Mouse (Mus musculus) liver, embryonic 11.5 days (tissue): ENCODE data around the gene Dennd1a. TPM values are rescaled to one million over a fixed set of nuclear protein-coding genes. Genes with fewer than 3 reads are reported as not detected.

Experiments
- ATAC-seq: fragments of 200-750 bp; cut with Nextera tagmentation; replicated peaks from 2 replicates; pipeline ENCODE4 v1.8.0; 2017; ENCODE audit warnings: moderate number of reproducible peaks, mild to moderate bottlenecking, moderate TSS enrichment, moderate library complexity; ENCODE audit not compliant: low FRiP score
- DNase-seq: peaks from one replicate; pipeline ENCODE4 v3.0.0-alpha.2; 2017; ENCODE audit warnings: low spot score
- H3K27ac ChIP-seq: fragments of 300-500 bp; sonication (generic); 2 replicates; pipeline ENCODE4 v1.5.1; 2014; ENCODE audit warnings: mild to moderate bottlenecking, low read depth, low read length, control low read depth
- H3K27me3 ChIP-seq: fragments of 300-500 bp; sonication (generic); replicated peaks from 2 replicates; pipeline ENCODE4 v1.6.1; 2014; ENCODE audit warnings: low read length, mixed read lengths; ENCODE audit not compliant: control insufficient read depth, insufficient read depth
- H3K36me3 ChIP-seq: fragments of 300-500 bp; sonication (generic); 2 replicates; pipeline ENCODE4 v1.6.1; 2014; ENCODE audit warnings: mild to moderate bottlenecking, low read length, moderate library complexity, mixed read lengths; ENCODE audit not compliant: control insufficient read depth, insufficient read depth
- H3K4me1 ChIP-seq: fragments of 300-500 bp; sonication (generic); replicated peaks from 2 replicates; pipeline ENCODE4 v1.6.1; 2014; ENCODE audit warnings: low read length, mixed read lengths; ENCODE audit not compliant: control insufficient read depth, insufficient read depth
- H3K4me2 ChIP-seq: fragments of 300-500 bp; sonication (generic); 2 replicates; pipeline ENCODE4 v1.6.1; 2014; ENCODE audit warnings: mild to moderate bottlenecking, control low read depth, moderate library complexity
- H3K4me3 ChIP-seq: fragments of 300-500 bp; sonication (generic); 2 replicates; pipeline ENCODE4 v1.5.1; 2014; ENCODE audit warnings: low read depth, low read length, control low read depth
- H3K9ac ChIP-seq: fragments of 300-500 bp; sonication (generic); 2 replicates; pipeline ENCODE4 v1.6.1; 2014; ENCODE audit warnings: low read depth, low read length, control low read depth
- H3K9me3 ChIP-seq: fragments of 300-500 bp; sonication (generic); 2 replicates; pipeline ENCODE4 v1.6.1; 2016; ENCODE audit warnings: low read length, inconsistent platforms, mixed read lengths; ENCODE audit not compliant: control insufficient read depth
- WGBS: fragments of 180-500 bp; shearing (Covaris S2); extraction: QIAGEN DNeasy Blood & Tissue Kit; methylation state at CpG from one replicate; pipeline ENCODE4 v1.1.7; 2014; 5-methylcytosine and 5-hydroxymethylcytosine counted together
- polyA plus RNA-seq: library from polyadenylated mRNA; unstranded; fragments of >200 nt; fragmentation: Nextera tagmentation; extraction: Ambion mirVana; gene quantifications from 2 replicates; pipeline ENCODE4 v1.2.1, GENCODE M21; 2014

Gene Dennd1a
- polyA plus RNA-seq, 1 experiment from 2014 or later: 10.6 TPM

GRCm38 (mm10) chr2:38305152-38305551 lies 18.0 kb upstream of the Dennd1a start:
- H3K36me3 ChIP-seq: no peaks in the 10 kb centered on the region
- no peak overlapping the region for H3K4me2 ChIP-seq
- no peak for DNase-seq
- peaks cover 4% of the 10 kb centered on the region for H3K27me3 ChIP-seq
- WGBS: 46% methylated on average over 1 of the region's 1 CpGs
- no peak for ATAC-seq
- no peak overlapping the region for H3K4me3 ChIP-seq
- no peaks in the 10 kb centered on the region for H3K9me3 ChIP-seq
- H3K4me1 ChIP-seq: no peaks in the 10 kb centered on the region
- H3K9ac ChIP-seq: no peak overlapping the region
- no peak overlapping the region for H3K27ac ChIP-seq

DNA sequence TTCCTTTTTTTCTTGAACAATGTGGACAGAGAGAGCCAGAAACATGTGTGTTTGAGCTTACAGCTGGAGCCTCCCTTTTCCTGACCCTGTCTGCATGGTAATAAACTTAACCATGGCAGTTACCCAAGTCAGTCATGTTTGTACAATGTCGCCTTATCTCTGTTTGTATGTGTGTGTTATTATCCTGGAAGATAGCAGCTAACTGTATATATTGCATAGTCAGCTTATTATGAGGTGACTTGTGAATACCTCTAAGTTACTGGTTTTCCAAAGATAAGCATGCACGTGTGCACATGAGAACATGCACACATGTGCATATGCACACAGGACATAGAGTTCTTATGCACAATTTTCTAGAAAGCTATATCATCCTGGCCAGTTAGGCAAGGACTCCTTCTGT lies 13.8 kb upstream of the Dennd1a start:
- WGBS: 62% methylated on average over 2 of the region's 2 CpGs
- Histone ChIP-seq H3K4me3 (no peak overlapping the region), H3K4me1 (no peaks in the 10 kb centered on the region), H3K4me2 (no peak overlapping the region), H3K36me3 (no peaks in the 10 kb centered on the region), H3K9ac (no peak overlapping the region), H3K9me3 (no peaks in the 10 kb centered on the region), H3K27me3 (peaks cover 6% of the 10 kb centered on the region), H3K27ac (no peak overlapping the region)
- ATAC-seq: no peak
- no peak for DNase-seq

- H3K4me1 ChIP-seq: no peaks in the 10 kb centered on the region
- no peak overlapping the region for H3K4me3 ChIP-seq
- H3K27ac ChIP-seq: no peak overlapping the region
- no peaks in the 10 kb centered on the region for H3K36me3 ChIP-seq
- DNase-seq: no peak
- no peak overlapping the region for H3K9ac ChIP-seq
- ATAC-seq: no peak
- WGBS: 87% methylated on average over 4 of the region's 4 CpGs
- H3K4me2 ChIP-seq: no peak overlapping the region
- H3K27me3 ChIP-seq: peaks cover 3% of the 10 kb centered on the region; the same call in 1 of the 2 replicates
- no peaks in the 10 kb centered on the region for H3K9me3 ChIP-seq
Measured at GRCm38 (mm10) chr2:38295939-38296338, 8.7 kb upstream of the Dennd1a start.

GRCm38 (mm10) chr2:38291526-38291925 lies 4.3 kb upstream of the Dennd1a start:
- Histone ChIP-seq H3K27me3 (no peaks in the 10 kb centered on the region), H3K9me3 (no peaks in the 10 kb centered on the region), H3K9ac (no peak overlapping the region), H3K36me3 (no peaks in the 10 kb centered on the region), H3K4me3 (no peak overlapping the region), H3K4me1 (peaks cover 5% of the 10 kb centered on the region), H3K4me2 (no peak overlapping the region), H3K27ac (no peak overlapping the region)
- DNase-seq (no peak), ATAC-seq (no peak)
- 76% methylated on average over 1 of the region's 1 CpGs for WGBS

DNA sequence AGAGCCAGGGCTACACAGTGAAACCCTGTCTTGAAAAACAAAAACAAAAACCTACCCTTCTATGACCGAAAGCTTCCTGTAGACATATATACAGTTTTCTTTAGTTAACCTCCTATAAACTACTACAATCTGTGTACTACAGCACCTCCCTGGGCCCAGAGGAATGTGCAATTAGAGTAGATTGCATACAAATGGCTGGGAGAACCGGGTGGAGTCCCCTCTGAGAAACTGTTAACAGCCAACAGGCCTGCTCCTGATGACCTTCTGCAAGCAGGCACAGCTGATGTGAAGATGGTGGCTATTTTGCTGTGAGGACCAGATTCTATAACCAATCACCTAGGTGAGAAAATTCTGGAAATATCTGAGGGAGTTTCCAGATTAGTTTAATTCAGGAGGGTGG lies 1.0 kb upstream of the Dennd1a start:
- no peaks in the 10 kb centered on the region for H3K36me3 ChIP-seq
- H3K27ac ChIP-seq: no peak overlapping the region
- H3K4me2 ChIP-seq: no peak overlapping the region
- peaks cover 22% of the 10 kb centered on the region for H3K4me1 ChIP-seq
- no peaks in the 10 kb centered on the region for H3K9me3 ChIP-seq
- H3K9ac ChIP-seq: no peak overlapping the region
- no peaks in the 10 kb centered on the region for H3K27me3 ChIP-seq
- H3K4me3 ChIP-seq: no peak overlapping the region
- WGBS: 68% methylated on average over 2 of the region's 2 CpGs
- no peak for ATAC-seq
- no peak for DNase-seq

GRCm38 (mm10) chr2:38286433-38286732 lies 807 bp downstream of the Dennd1a start:
- H3K4me2 ChIP-seq: peak overlapping the region; percentile 73
- H3K4me1 ChIP-seq: peaks cover 22% of the 10 kb centered on the region
- WGBS: 6% methylated on average over 4 of the region's 4 CpGs
- H3K27ac ChIP-seq: peak overlapping the region; percentile 93
- peak overlapping the region; percentile 81 for H3K9ac ChIP-seq
- H3K4me3 ChIP-seq: peak overlapping the region; percentile 93
- H3K27me3 ChIP-seq: no peaks in the 10 kb centered on the region
- H3K9me3 ChIP-seq: no peaks in the 10 kb centered on the region
- ATAC-seq (peak; percentile 69), DNase-seq (no peak)
- H3K36me3 ChIP-seq: no peaks in the 10 kb centered on the region

DNA sequence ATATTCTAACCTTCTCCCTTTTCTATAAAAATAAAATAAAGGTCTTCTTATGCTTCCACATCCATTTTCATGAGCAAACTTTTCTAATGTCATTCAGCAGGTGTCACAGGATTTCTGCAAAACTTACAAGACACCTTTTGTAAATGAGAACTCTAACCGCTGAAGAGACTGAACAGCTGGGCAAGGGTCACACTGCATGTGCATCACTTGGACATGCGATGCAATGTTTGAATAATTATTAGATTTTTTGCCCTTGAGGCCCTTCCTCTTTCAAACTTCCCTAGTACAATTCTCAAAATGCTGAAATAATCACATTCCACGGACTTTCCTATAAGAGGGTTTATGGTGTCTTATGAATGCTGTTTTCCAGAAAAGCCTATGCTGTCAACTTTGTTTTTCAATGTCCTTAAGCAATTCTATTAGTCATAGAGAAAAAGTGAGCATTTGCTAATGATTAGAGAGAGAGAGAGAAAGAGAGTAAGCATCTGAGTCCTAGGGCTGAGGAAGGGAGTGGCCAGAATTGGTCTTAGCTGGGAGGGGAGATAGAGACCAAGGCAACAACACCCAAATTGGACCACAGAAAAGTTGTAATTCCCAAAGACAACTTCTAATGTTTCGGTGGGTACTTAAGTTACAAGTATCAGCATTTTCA lies 1.3 kb downstream of the Dennd1a start:
- Histone ChIP-seq H3K36me3 (no peaks in the 10 kb centered on the region), H3K9me3 (no peaks in the 10 kb centered on the region), H3K4me3 (peak overlapping the region; percentile 93), H3K4me2 (peak overlapping the region; percentile 73), H3K9ac (peak overlapping the region; percentile 81), H3K27me3 (no peaks in the 10 kb centered on the region), H3K27ac (peak overlapping the region; percentile 93), H3K4me1 (peaks cover 22% of the 10 kb centered on the region)
- DNase-seq: no peak
- ATAC-seq: no peak
- 68% methylated on average over 4 of the region's 4 CpGs for WGBS

- Histone ChIP-seq H3K36me3 (no peaks in the 10 kb centered on the region), H3K9me3 (no peaks in the 10 kb centered on the region), H3K4me3 (no peak overlapping the region), H3K27me3 (no peaks in the 10 kb centered on the region), H3K4me2 (no peak overlapping the region), H3K4me1 (peaks cover 22% of the 10 kb centered on the region), H3K27ac (no peak overlapping the region), H3K9ac (no peak overlapping the region)
- DNase-seq (no peak), ATAC-seq (no peak)
- WGBS: 87% methylated on average over 1 of the region's 1 CpGs
Measured at GRCm38 (mm10) chr2:38283961-38284360, 3.2 kb downstream of the Dennd1a start.

DNA sequence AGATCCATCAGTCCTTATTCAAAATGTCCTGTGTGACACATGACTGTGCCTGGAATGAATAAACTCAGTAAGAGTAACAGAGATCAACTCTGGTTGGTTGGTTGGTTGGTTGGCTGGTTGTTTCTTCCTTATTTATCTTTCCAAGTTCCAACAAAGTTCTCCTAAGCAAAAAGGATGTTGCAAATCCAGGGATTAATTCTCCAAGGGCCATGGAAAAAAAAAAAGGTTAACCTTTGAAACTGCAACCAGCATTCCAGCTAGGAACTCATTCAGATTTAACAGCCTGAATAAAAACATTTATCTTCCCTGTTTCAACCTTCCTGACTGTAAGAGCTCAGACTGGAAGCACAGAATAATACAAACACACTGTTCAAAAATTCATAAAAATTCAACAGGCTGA lies 6.8 kb downstream of the Dennd1a start:
- Histone ChIP-seq H3K9me3 (no peaks in the 10 kb centered on the region), H3K9ac (no peak overlapping the region), H3K27me3 (no peaks in the 10 kb centered on the region), H3K36me3 (no peaks in the 10 kb centered on the region), H3K27ac (no peak overlapping the region), H3K4me1 (peaks cover 7% of the 10 kb centered on the region), H3K4me2 (no peak overlapping the region), H3K4me3 (no peak overlapping the region)
- no peak for DNase-seq
- ATAC-seq: no peak
